Mouse (Mus musculus): ENCODE measurements around the gene Siva1. TPM values are rescaled to one million over a fixed set of nuclear protein-coding genes. Genes with fewer than 3 reads are reported as not detected.

Gene Siva1
- polyA plus RNA-seq, 2 experiments: 179 to 284 TPM

DNA sequence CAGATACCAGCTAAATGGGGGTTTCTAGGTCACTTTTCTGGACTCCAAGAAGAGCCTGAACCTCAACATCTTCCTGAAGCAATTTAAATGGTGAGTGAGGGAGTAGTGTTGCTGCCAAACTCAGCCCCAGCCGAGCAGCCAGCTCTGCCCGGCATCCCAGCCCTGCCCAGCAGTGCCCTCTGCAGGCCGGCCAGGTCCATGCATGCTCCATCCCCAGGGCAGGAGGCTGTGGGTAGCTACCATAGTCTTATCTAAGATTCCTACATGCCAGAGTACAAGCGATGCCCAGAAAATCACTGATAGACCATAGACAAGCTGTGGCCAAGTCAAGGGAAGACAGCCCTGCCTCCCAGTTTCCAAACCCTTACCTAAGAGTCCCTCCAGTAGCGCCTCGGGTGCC, 38.7 kb upstream of the Siva1 start:
- ATAC-seq (ENCODE audit: low FRiP score, low read depth) (peak; percentile 59; the same call in 1 of the 2 replicates), DNase-seq (ENCODE audit: low spot score) (no peak)
- Histone ChIP-seq H3K4me2 (replicated peaks; ENCODE audit: low read depth, low read length, severe bottlenecking) (no peak overlapping the region), H3K4me1 (ENCODE audit: control insufficient read depth, insufficient read depth, low read length) (no peaks in the 10 kb centered on the region), H3K36me3 (ENCODE audit: control insufficient read depth, insufficient read depth, low read length) (peaks cover 31% of the 10 kb centered on the region), H3K9me3 (ENCODE audit: control insufficient read depth, low read length) (no peaks in the 10 kb centered on the region), H3K9ac (ENCODE audit: low read depth, low read length, severe bottlenecking) (no peak overlapping the region), H3K4me3 (replicated peaks; ENCODE audit: low read length) (no peak overlapping the region), H3K27me3 (ENCODE audit: control insufficient read depth, insufficient read depth, low read length) (no peaks in the 10 kb centered on the region), H3K27ac (replicated peaks; ENCODE audit: low read depth, low read length) (no peak overlapping the region)
- 50% methylated on average over 6 of the region's 6 CpGs for WGBS
- TF ChIP-seq POLR2A (IDR thresholded peaks at IDR 0.05; ENCODE audit: borderline replicate concordance, extremely low read depth, insufficient read depth, insufficient read length): no peak

DNA sequence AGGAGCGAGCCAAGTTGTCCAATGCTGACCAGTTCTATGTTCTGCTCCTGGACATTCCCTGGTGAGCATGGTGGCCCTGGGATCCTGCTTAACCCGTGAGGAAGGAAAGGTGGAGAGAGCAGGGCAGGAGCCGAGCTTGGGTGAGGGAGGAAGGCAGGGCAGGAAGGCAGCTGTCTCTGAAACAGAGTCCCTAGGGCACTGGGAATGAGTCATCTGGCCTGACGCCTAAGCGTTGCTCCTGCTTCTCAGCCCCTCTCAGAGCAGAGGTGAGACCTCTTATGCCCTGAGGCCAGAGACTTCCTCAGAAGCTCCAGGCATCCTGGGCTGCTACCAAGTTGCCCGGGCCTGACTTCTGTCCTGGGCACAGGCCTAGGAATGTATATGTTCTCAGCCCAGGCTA, 37.5 kb upstream of the Siva1 start:
- no peaks in the 10 kb centered on the region for H3K27me3 ChIP-seq (ENCODE audit: control insufficient read depth, insufficient read depth, low read length)
- no peak overlapping the region for H3K9ac ChIP-seq (ENCODE audit: low read depth, low read length, severe bottlenecking)
- WGBS: 69% methylated on average over 6 of the region's 6 CpGs
- no peak overlapping the region for H3K27ac ChIP-seq (replicated peaks; ENCODE audit: low read depth, low read length)
- no peaks in the 10 kb centered on the region for H3K9me3 ChIP-seq (ENCODE audit: control insufficient read depth, low read length)
- peaks cover 29% of the 10 kb centered on the region for H3K36me3 ChIP-seq (ENCODE audit: control insufficient read depth, insufficient read depth, low read length)
- no peak overlapping the region for H3K4me3 ChIP-seq (replicated peaks; ENCODE audit: low read length)
- H3K4me1 ChIP-seq (ENCODE audit: control insufficient read depth, insufficient read depth, low read length): no peaks in the 10 kb centered on the region
- TF ChIP-seq POLR2A (IDR thresholded peaks at IDR 0.05; ENCODE audit: borderline replicate concordance, extremely low read depth, insufficient read depth, insufficient read length): no peak
- DNase-seq (ENCODE audit: low spot score) (no peak), ATAC-seq (ENCODE audit: low FRiP score, low read depth) (no peak)
- no peak overlapping the region for H3K4me2 ChIP-seq (replicated peaks; ENCODE audit: low read depth, low read length, severe bottlenecking)

- ATAC-seq (ENCODE audit: low FRiP score, low read depth) (no peak), DNase-seq (ENCODE audit: low spot score) (no peak)
- no peak overlapping the region for H3K4me2 ChIP-seq (replicated peaks; ENCODE audit: low read depth, low read length, severe bottlenecking)
- H3K9ac ChIP-seq (ENCODE audit: low read depth, low read length, severe bottlenecking): no peak overlapping the region
- H3K4me1 ChIP-seq (ENCODE audit: control insufficient read depth, insufficient read depth, low read length): no peaks in the 10 kb centered on the region
- no peak overlapping the region for H3K27ac ChIP-seq (replicated peaks; ENCODE audit: low read depth, low read length)
- 91% methylated on average over 7 of the region's 10 CpGs for WGBS
- no peaks in the 10 kb centered on the region for H3K27me3 ChIP-seq (ENCODE audit: control insufficient read depth, insufficient read depth, low read length)
- peaks cover 38% of the 10 kb centered on the region for H3K36me3 ChIP-seq (ENCODE audit: control insufficient read depth, insufficient read depth, low read length)
- H3K4me3 ChIP-seq (replicated peaks; ENCODE audit: low read length): no peak overlapping the region
- TF ChIP-seq POLR2A (IDR thresholded peaks at IDR 0.05; ENCODE audit: borderline replicate concordance, extremely low read depth, insufficient read depth, insufficient read length): no peak
- no peaks in the 10 kb centered on the region for H3K9me3 ChIP-seq (ENCODE audit: control insufficient read depth, low read length)
Observed at GRCm38 (mm10) chr12:112609031-112609430, 35.4 kb upstream of the Siva1 start.

- Histone ChIP-seq H3K9ac (ENCODE audit: low read depth, low read length, severe bottlenecking) (no peak overlapping the region), H3K36me3 (ENCODE audit: control insufficient read depth, insufficient read depth, low read length) (peaks cover 11% of the 10 kb centered on the region), H3K9me3 (ENCODE audit: control insufficient read depth, low read length) (no peaks in the 10 kb centered on the region), H3K4me1 (ENCODE audit: control insufficient read depth, insufficient read depth, low read length) (peaks cover 13% of the 10 kb centered on the region; the same call in 1 of the 2 replicates), H3K27me3 (ENCODE audit: control insufficient read depth, insufficient read depth, low read length) (peaks cover 7% of the 10 kb centered on the region; the same call in 1 of the 2 replicates), H3K4me3 (replicated peaks; ENCODE audit: low read length) (no peak overlapping the region), H3K27ac (replicated peaks; ENCODE audit: low read depth, low read length) (no peak overlapping the region), H3K4me2 (replicated peaks; ENCODE audit: low read depth, low read length, severe bottlenecking) (no peak overlapping the region)
- ATAC-seq (ENCODE audit: low FRiP score, low read depth) (no peak), DNase-seq (ENCODE audit: low spot score) (no peak)
- WGBS: 53% methylated on average over 9 of the region's 9 CpGs
- TF ChIP-seq POLR2A (IDR thresholded peaks at IDR 0.05; ENCODE audit: borderline replicate concordance, extremely low read depth, insufficient read depth, insufficient read length): no peak
Observed at GRCm38 (mm10) chr12:112616668-112617067, 27.8 kb upstream of the Siva1 start.

DNA sequence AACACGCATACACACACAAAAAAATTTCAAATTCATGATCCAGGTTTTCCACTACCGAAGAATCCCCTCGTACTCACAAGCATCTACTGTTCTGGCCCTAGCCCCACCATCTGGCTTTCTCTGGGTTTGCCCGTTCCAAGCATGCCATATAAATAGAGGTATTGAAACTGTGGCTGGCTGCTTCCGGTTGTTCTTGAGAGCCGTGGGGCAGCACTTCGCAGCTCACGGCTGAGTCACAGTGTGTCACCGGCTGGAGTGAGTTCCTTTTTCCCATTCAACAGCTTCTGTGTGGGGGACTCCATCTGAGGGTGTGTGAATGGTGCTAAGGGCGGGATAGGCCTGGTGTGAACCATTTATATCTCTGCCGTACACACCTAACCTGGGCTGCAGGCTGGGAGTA, 27.3 kb upstream of the Siva1 start:
- Histone ChIP-seq H3K27ac (replicated peaks; ENCODE audit: low read depth, low read length) (no peak overlapping the region), H3K9ac (ENCODE audit: low read depth, low read length, severe bottlenecking) (no peak overlapping the region), H3K36me3 (ENCODE audit: control insufficient read depth, insufficient read depth, low read length) (peaks cover 11% of the 10 kb centered on the region), H3K4me2 (replicated peaks; ENCODE audit: low read depth, low read length, severe bottlenecking) (no peak overlapping the region), H3K4me3 (replicated peaks; ENCODE audit: low read length) (no peak overlapping the region), H3K4me1 (ENCODE audit: control insufficient read depth, insufficient read depth, low read length) (peaks cover 13% of the 10 kb centered on the region; the same call in 1 of the 2 replicates), H3K9me3 (ENCODE audit: control insufficient read depth, low read length) (no peaks in the 10 kb centered on the region), H3K27me3 (ENCODE audit: control insufficient read depth, insufficient read depth, low read length) (peaks cover 7% of the 10 kb centered on the region; the same call in 1 of the 2 replicates)
- 75% methylated on average over 11 of the region's 11 CpGs for WGBS
- DNase-seq (ENCODE audit: low spot score) (no peak), ATAC-seq (ENCODE audit: low FRiP score, low read depth) (no peak)
- no peak for TF ChIP-seq POLR2A (IDR thresholded peaks at IDR 0.05; ENCODE audit: borderline replicate concordance, extremely low read depth, insufficient read depth, insufficient read length)

Measured in limb, embryonic 14.5 days (tissue).